Mouse (Mus musculus) cortical plate, adult 2 months (tissue): ENCODE measurements around the gene Ccnt1.

Source experiments
- CTCF ChIP-seq: fragments of 200-500 bp; IDR thresholded peaks from 2 replicates; pipeline ENCODE4 v1.5.1; 2011; ENCODE audit warnings: mild to moderate bottlenecking, control low read depth, low read length; ENCODE audit not compliant: insufficient read depth; ENCODE audit errors: extremely low read depth
- POLR2A ChIP-seq: fragments of 200-500 bp; IDR thresholded peaks from 2 replicates; pipeline ENCODE4 v1.6.1; 2011; ENCODE audit warnings: mild to moderate bottlenecking, low read length, control low read depth; ENCODE audit not compliant: insufficient read depth; ENCODE audit errors: extremely low read depth

DNA sequence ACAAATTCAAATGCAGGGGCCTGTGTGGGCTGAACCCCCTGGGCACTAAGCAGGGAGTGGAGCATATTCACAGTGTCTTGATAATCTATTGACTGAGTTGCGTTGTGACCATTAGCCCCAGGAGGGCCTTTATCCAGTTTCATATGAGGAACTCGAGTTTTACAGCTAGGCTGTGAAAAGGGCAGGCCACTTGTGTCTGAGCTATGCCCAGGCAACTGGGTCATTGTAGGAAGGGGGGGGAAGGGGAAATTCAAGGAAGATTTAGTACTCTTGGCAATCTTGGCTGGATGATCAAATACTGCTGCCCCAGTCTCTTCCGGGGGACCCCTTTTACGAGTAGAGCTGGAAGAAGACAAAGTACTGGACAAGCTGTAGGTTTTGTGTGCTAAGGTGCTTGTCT lies 27.4 kb downstream of the Ccnt1 start:
- TF ChIP-seq CTCF (no peak), POLR2A (no peak)
